Mouse (Mus musculus): ENCODE results near the gene Apba3. TPM values are rescaled to one million over a fixed set of nuclear protein-coding genes. Genes with fewer than 3 reads are reported as not detected.
A peak's percentile ranks its signal among the peaks of the same experiment; 100 is the strongest.

Apba3 gene
- polyA plus RNA-seq, 1 experiment from 2014 or later: 36.4 TPM

- H3K36me3 ChIP-seq (replicated peaks): no peaks in the 10 kb centered on the region
- no peak overlapping the region for H3K9ac ChIP-seq
- H3K4me1 ChIP-seq: peaks cover 32% of the 10 kb centered on the region
- no peak overlapping the region for H3K27ac ChIP-seq
- H3K9me3 ChIP-seq: no peaks in the 10 kb centered on the region
- H3K4me2 ChIP-seq: peak overlapping the region; percentile 70; the same call in 1 of the 2 replicates
- 91% methylated on average over 6 of the region's 6 CpGs for WGBS
- no peak overlapping the region for H3K4me3 ChIP-seq
- no peak for ATAC-seq (replicated peaks)
- no peaks in the 10 kb centered on the region for H3K27me3 ChIP-seq (replicated peaks)
These were observed 28.4 kb downstream of the Apba3 start for GRCm38 (mm10) chr10:81295185-81295584.

GRCm38 (mm10) chr10:81297246-81297645 is 30.5 kb downstream of the Apba3 start:
- Histone ChIP-seq H3K4me2 (no peak overlapping the region), H3K4me3 (no peak overlapping the region), H3K4me1 (peaks cover 44% of the 10 kb centered on the region), H3K9ac (no peak overlapping the region), H3K9me3 (no peaks in the 10 kb centered on the region), H3K36me3 (replicated peaks) (no peaks in the 10 kb centered on the region), H3K27ac (no peak overlapping the region), H3K27me3 (replicated peaks) (no peaks in the 10 kb centered on the region)
- ATAC-seq (replicated peaks): no peak
- WGBS: 87% methylated on average over 6 of the region's 6 CpGs

- Histone ChIP-seq H3K36me3 (replicated peaks) (no peaks in the 10 kb centered on the region), H3K4me2 (no peak overlapping the region), H3K4me1 (peaks cover 47% of the 10 kb centered on the region), H3K27me3 (replicated peaks) (no peaks in the 10 kb centered on the region), H3K27ac (no peak overlapping the region), H3K9ac (no peak overlapping the region), H3K4me3 (no peak overlapping the region), H3K9me3 (no peaks in the 10 kb centered on the region)
- no peak for ATAC-seq (replicated peaks)
- 65% methylated on average over 10 of the region's 10 CpGs for WGBS
These were observed 31.1 kb downstream of the Apba3 start for GRCm38 (mm10) chr10:81297845-81298244.

- no peak for ATAC-seq (replicated peaks)
- WGBS: 94% methylated on average over 17 of the region's 17 CpGs
- H3K36me3 ChIP-seq (replicated peaks): no peaks in the 10 kb centered on the region
- no peaks in the 10 kb centered on the region for H3K27me3 ChIP-seq (replicated peaks)
- no peak overlapping the region for H3K9ac ChIP-seq
- no peak overlapping the region for H3K27ac ChIP-seq
- peaks cover 47% of the 10 kb centered on the region for H3K4me1 ChIP-seq
- no peak overlapping the region for H3K4me3 ChIP-seq
- no peak overlapping the region for H3K4me2 ChIP-seq
- H3K9me3 ChIP-seq: no peaks in the 10 kb centered on the region
These were observed 31.8 kb downstream of the Apba3 start for GRCm38 (mm10) chr10:81298369-81299100.

- Histone ChIP-seq H3K4me2 (no peak overlapping the region), H3K9ac (no peak overlapping the region), H3K27ac (no peak overlapping the region), H3K36me3 (replicated peaks) (no peaks in the 10 kb centered on the region), H3K4me3 (no peak overlapping the region), H3K9me3 (no peaks in the 10 kb centered on the region), H3K27me3 (replicated peaks) (no peaks in the 10 kb centered on the region), H3K4me1 (peaks cover 35% of the 10 kb centered on the region)
- WGBS: 93% methylated on average over 14 of the region's 14 CpGs
- no peak for ATAC-seq (replicated peaks)
These were observed 33.0 kb downstream of the Apba3 start for GRCm38 (mm10) chr10:81299585-81300351.

GRCm38 (mm10) chr10:81300352-81300907 is 33.7 kb downstream of the Apba3 start:
- ATAC-seq (replicated peaks): no peak
- H3K9ac ChIP-seq: no peak overlapping the region
- no peaks in the 10 kb centered on the region for H3K9me3 ChIP-seq
- H3K4me2 ChIP-seq: no peak overlapping the region
- no peak overlapping the region for H3K4me3 ChIP-seq
- peaks cover 29% of the 10 kb centered on the region for H3K4me1 ChIP-seq
- H3K27me3 ChIP-seq (replicated peaks): no peaks in the 10 kb centered on the region
- 87% methylated on average over 9 of the region's 9 CpGs for WGBS
- no peaks in the 10 kb centered on the region for H3K36me3 ChIP-seq (replicated peaks)
- H3K27ac ChIP-seq: no peak overlapping the region

- ATAC-seq (replicated peaks): no peak
- H3K36me3 ChIP-seq (replicated peaks): peaks cover 4% of the 10 kb centered on the region; the same call in 1 of the 2 replicates
- H3K4me2 ChIP-seq: no peak overlapping the region
- H3K9me3 ChIP-seq: no peaks in the 10 kb centered on the region
- 82% methylated on average over 9 of the region's 9 CpGs for WGBS
- H3K4me3 ChIP-seq: no peak overlapping the region
- no peaks in the 10 kb centered on the region for H3K27me3 ChIP-seq (replicated peaks)
- no peak overlapping the region for H3K9ac ChIP-seq
- H3K27ac ChIP-seq: no peak overlapping the region
- peaks cover 20% of the 10 kb centered on the region for H3K4me1 ChIP-seq
These were observed 34.6 kb downstream of the Apba3 start for GRCm38 (mm10) chr10:81301321-81301720.

- ATAC-seq (replicated peaks): no peak
- no peaks in the 10 kb centered on the region for H3K27me3 ChIP-seq (replicated peaks)
- H3K27ac ChIP-seq: no peak overlapping the region
- no peak overlapping the region for H3K4me2 ChIP-seq
- H3K9me3 ChIP-seq: no peaks in the 10 kb centered on the region
- peaks cover 12% of the 10 kb centered on the region; the same call in 1 of the 2 replicates for H3K36me3 ChIP-seq (replicated peaks)
- no peak overlapping the region for H3K4me3 ChIP-seq
- 66% methylated on average over 4 of the region's 4 CpGs for WGBS
- H3K9ac ChIP-seq: no peak overlapping the region
- H3K4me1 ChIP-seq: peaks cover 17% of the 10 kb centered on the region
These were observed 35.5 kb downstream of the Apba3 start for GRCm38 (mm10) chr10:81302288-81302687.

GRCm38 (mm10) chr10:81302781-81303218 is 36.0 kb downstream of the Apba3 start:
- H3K4me3 ChIP-seq: no peak overlapping the region

GRCm38 (mm10) chr10:81303258-81303657 is 36.5 kb downstream of the Apba3 start:
- Histone ChIP-seq H3K27me3 (replicated peaks) (no peaks in the 10 kb centered on the region), H3K9me3 (no peaks in the 10 kb centered on the region), H3K4me3 (no peak overlapping the region), H3K27ac (no peak overlapping the region), H3K9ac (no peak overlapping the region), H3K36me3 (replicated peaks) (peaks cover 21% of the 10 kb centered on the region), H3K4me1 (peaks cover 15% of the 10 kb centered on the region), H3K4me2 (no peak overlapping the region)
- 76% methylated on average over 10 of the region's 10 CpGs for WGBS
- no peak for ATAC-seq (replicated peaks)

More at GRCm38 (mm10) chr10:81302781-81303218, 36.0 kb downstream of the Apba3 start:
- Histone ChIP-seq H3K36me3 (replicated peaks) (peaks cover 17% of the 10 kb centered on the region), H3K27me3 (replicated peaks) (no peaks in the 10 kb centered on the region), H3K9me3 (no peaks in the 10 kb centered on the region), H3K27ac (no peak overlapping the region), H3K4me2 (no peak overlapping the region), H3K9ac (no peak overlapping the region), H3K4me1 (peaks cover 15% of the 10 kb centered on the region)
- 75% methylated on average over 14 of the region's 14 CpGs for WGBS
- ATAC-seq (replicated peaks): no peak

- Histone ChIP-seq H3K9ac (no peak overlapping the region), H3K4me1 (peaks cover 15% of the 10 kb centered on the region), H3K27ac (no peak overlapping the region), H3K9me3 (no peaks in the 10 kb centered on the region), H3K36me3 (replicated peaks) (peaks cover 22% of the 10 kb centered on the region), H3K4me2 (no peak overlapping the region), H3K27me3 (replicated peaks) (no peaks in the 10 kb centered on the region), H3K4me3 (no peak overlapping the region)
- ATAC-seq (replicated peaks): no peak
- WGBS: 80% methylated on average over 7 of the region's 7 CpGs
These were observed 37.0 kb downstream of the Apba3 start for GRCm38 (mm10) chr10:81303761-81304160.

- Histone ChIP-seq H3K27ac (no peak overlapping the region), H3K9ac (no peak overlapping the region), H3K4me2 (no peak overlapping the region), H3K4me3 (no peak overlapping the region), H3K36me3 (replicated peaks) (peaks cover 32% of the 10 kb centered on the region), H3K27me3 (replicated peaks) (no peaks in the 10 kb centered on the region), H3K9me3 (no peaks in the 10 kb centered on the region), H3K4me1 (peaks cover 15% of the 10 kb centered on the region)
- WGBS: 27% methylated on average over 7 of the region's 9 CpGs
- no peak for ATAC-seq (replicated peaks)
These were observed 38.0 kb downstream of the Apba3 start for GRCm38 (mm10) chr10:81304597-81305238.

Measured in midbrain, embryonic 15.5 days (tissue).